Mouse (Mus musculus): ENCODE measurements around the gene Stau1.

DNA sequence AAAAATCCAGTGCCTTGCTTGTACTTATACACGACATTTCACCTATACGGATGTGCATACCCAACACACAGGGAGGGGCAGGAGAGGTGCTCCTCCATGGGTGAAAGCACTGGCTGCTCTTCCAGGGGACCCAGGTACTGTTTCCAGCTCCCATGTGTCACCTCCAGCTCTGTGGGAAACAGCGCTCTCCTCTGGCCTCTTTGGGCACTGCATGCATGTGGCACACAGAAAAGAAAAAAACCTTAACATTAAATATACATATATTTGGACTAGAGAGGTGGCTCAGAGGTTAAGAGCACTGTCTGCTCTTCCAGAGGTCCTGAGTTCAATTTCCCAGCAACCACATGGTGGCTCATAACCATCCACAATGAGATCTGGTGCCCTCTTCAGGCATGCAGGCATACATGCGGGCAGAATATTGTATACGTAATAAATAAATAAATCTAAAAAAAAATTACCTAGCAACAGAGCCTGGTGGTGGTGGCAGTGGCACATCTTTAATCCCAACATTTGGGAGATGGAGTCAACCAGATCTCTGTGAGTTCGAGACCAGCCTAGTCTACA is 92.3 kb downstream of the Stau1 start:
- TF ChIP-seq CTCF (IDR thresholded peaks at IDR 0.05) (peak; percentile 34; the same call in 1 of the 2 replicates), EP300 (IDR thresholded peaks at IDR 0.05) (no peak)

All from lung, postnatal 0 days (tissue).